Mouse (Mus musculus): Measurements from ENCODE around the gene 1700019A02Rik. TPM values are rescaled to one million over a fixed set of nuclear protein-coding genes. Genes with fewer than 3 reads are reported as not detected.

1700019A02Rik gene
- polyA plus RNA-seq, 2 experiments, result not detected

GRCm38 (mm10) chr1:53203902-53204301 is 16.5 kb upstream of the 1700019A02Rik start:
- TF ChIP-seq CTCF (IDR thresholded peaks at IDR 0.05; ENCODE audit: low read depth), result no peak
- Histone ChIP-seq H3K4me1 (replicated peaks; ENCODE audit: control insufficient read depth in 2 of 2, insufficient read depth in 2 of 2, low read length in 1 of 2) (no peaks in the 10 kb centered on the region), H3K36me3 (replicated peaks; ENCODE audit: control insufficient read depth, insufficient read depth, low read depth) (no peaks in the 10 kb centered on the region), H3K4me3 (ENCODE audit: insufficient read depth in 1 of 2, low read depth in 2 of 2, low read length in 2 of 2) (no peak overlapping the region), H3K27me3 (ENCODE audit: control insufficient read depth, insufficient read depth, low read length) (no peaks in the 10 kb centered on the region), H3K27ac (no peak overlapping the region), H3K9ac (replicated peaks) (no peak overlapping the region), H3K9me3 (ENCODE audit: control insufficient read depth, low read length) (no peaks in the 10 kb centered on the region), H3K4me2 (ENCODE audit: low read depth) (no peak overlapping the region)
- WGBS (ENCODE audit: insufficient replicate concordance), result 78% methylated on average over 2 of the region's 2 CpGs
- no peak for ATAC-seq (ENCODE audit: insufficient read depth)
- DNase-seq (ENCODE audit: low read depth in 3 of 3, low spot score in 3 of 3), result no peak

- ATAC-seq (ENCODE audit: insufficient read depth) (no peak), DNase-seq (ENCODE audit: low read depth in 3 of 3, low spot score in 3 of 3) (no peak)
- Histone ChIP-seq H3K9me3 (ENCODE audit: control insufficient read depth, low read length) (no peaks in the 10 kb centered on the region), H3K27me3 (ENCODE audit: control insufficient read depth, insufficient read depth, low read length) (no peaks in the 10 kb centered on the region), H3K36me3 (replicated peaks; ENCODE audit: control insufficient read depth, insufficient read depth, low read depth) (no peaks in the 10 kb centered on the region), H3K27ac (no peak overlapping the region), H3K4me3 (ENCODE audit: insufficient read depth in 1 of 2, low read depth in 2 of 2, low read length in 2 of 2) (no peak overlapping the region), H3K4me1 (replicated peaks; ENCODE audit: control insufficient read depth in 2 of 2, insufficient read depth in 2 of 2, low read length in 1 of 2) (no peaks in the 10 kb centered on the region), H3K4me2 (ENCODE audit: low read depth) (no peak overlapping the region), H3K9ac (replicated peaks) (no peak overlapping the region)
- TF ChIP-seq CTCF (IDR thresholded peaks at IDR 0.05; ENCODE audit: low read depth) (no peak), EP300 (IDR thresholded peaks at IDR 0.05; ENCODE audit: low read depth) (no peak)
- WGBS (ENCODE audit: insufficient replicate concordance), result 72% methylated on average over 2 of the region's 2 CpGs
Measured at GRCm38 (mm10) chr1:53201630-53202199, 14.3 kb upstream of the 1700019A02Rik start.

GRCm38 (mm10) chr1:53194536-53194935 is 7.1 kb upstream of the 1700019A02Rik start:
- Histone ChIP-seq H3K4me2 (ENCODE audit: low read depth) (no peak overlapping the region), H3K9me3 (ENCODE audit: control insufficient read depth, low read length) (no peaks in the 10 kb centered on the region), H3K36me3 (replicated peaks; ENCODE audit: control insufficient read depth, insufficient read depth, low read depth) (no peaks in the 10 kb centered on the region), H3K27ac (no peak overlapping the region), H3K27me3 (ENCODE audit: control insufficient read depth, insufficient read depth, low read length) (no peaks in the 10 kb centered on the region), H3K4me3 (ENCODE audit: insufficient read depth in 1 of 2, low read depth in 2 of 2, low read length in 2 of 2) (no peak overlapping the region), H3K9ac (replicated peaks) (no peak overlapping the region), H3K4me1 (replicated peaks; ENCODE audit: control insufficient read depth in 2 of 2, insufficient read depth in 2 of 2, low read length in 1 of 2) (no peaks in the 10 kb centered on the region; a peak in 1 of 4 replicates)
- WGBS (ENCODE audit: insufficient replicate concordance), result 48% methylated on average over 3 of the region's 3 CpGs
- no peak for DNase-seq (ENCODE audit: low read depth in 3 of 3, low spot score in 3 of 3)
- no peak for ATAC-seq (ENCODE audit: insufficient read depth)
- TF ChIP-seq EP300 (IDR thresholded peaks at IDR 0.05; ENCODE audit: low read depth) (no peak), CTCF (IDR thresholded peaks at IDR 0.05; ENCODE audit: low read depth) (no peak)

DNA sequence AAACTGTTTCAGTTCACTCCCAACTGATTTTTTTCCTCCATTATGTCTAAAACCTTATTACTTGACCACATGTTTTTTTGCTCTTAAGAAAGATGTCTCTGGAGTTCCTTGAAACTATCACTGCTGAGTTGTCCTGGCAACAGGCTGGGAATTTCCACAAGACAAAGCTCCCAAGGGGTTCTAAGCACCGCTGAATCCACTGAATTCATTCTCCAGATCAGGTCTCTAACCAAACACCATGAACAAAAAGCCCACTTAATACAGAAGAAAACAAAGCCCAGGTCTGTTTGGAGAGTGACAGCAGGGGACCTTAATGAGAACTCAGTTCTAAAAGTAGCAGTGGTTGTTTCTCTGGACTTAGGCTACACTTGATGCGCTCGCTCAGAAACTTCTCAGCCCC is 3.8 kb upstream of the 1700019A02Rik start:
- Histone ChIP-seq H3K27me3 (ENCODE audit: control insufficient read depth, insufficient read depth, low read length) (no peaks in the 10 kb centered on the region), H3K9ac (replicated peaks) (no peak overlapping the region), H3K36me3 (replicated peaks; ENCODE audit: control insufficient read depth, insufficient read depth, low read depth) (no peaks in the 10 kb centered on the region), H3K4me3 (ENCODE audit: insufficient read depth in 1 of 2, low read depth in 2 of 2, low read length in 2 of 2) (no peak overlapping the region), H3K27ac (no peak overlapping the region), H3K4me2 (ENCODE audit: low read depth) (no peak overlapping the region), H3K9me3 (ENCODE audit: control insufficient read depth, low read length) (no peaks in the 10 kb centered on the region), H3K4me1 (replicated peaks; ENCODE audit: control insufficient read depth in 2 of 2, insufficient read depth in 2 of 2, low read length in 1 of 2) (no peaks in the 10 kb centered on the region; a peak in 1 of 4 replicates)
- WGBS (ENCODE audit: insufficient replicate concordance), result 85% methylated on average over 3 of the region's 3 CpGs
- TF ChIP-seq EP300 (IDR thresholded peaks at IDR 0.05; ENCODE audit: low read depth) (no peak), CTCF (IDR thresholded peaks at IDR 0.05; ENCODE audit: low read depth) (no peak)
- ATAC-seq (ENCODE audit: insufficient read depth) (no peak), DNase-seq (ENCODE audit: low read depth in 3 of 3, low spot score in 3 of 3) (no peak)

- DNase-seq (ENCODE audit: low read depth in 3 of 3, low spot score in 3 of 3) (no peak), ATAC-seq (ENCODE audit: insufficient read depth) (no peak)
- Histone ChIP-seq H3K27ac (no peak overlapping the region), H3K4me3 (ENCODE audit: insufficient read depth in 1 of 2, low read depth in 2 of 2, low read length in 2 of 2) (no peak overlapping the region), H3K9ac (replicated peaks) (no peak overlapping the region), H3K4me2 (ENCODE audit: low read depth) (no peak overlapping the region), H3K36me3 (replicated peaks; ENCODE audit: control insufficient read depth, insufficient read depth, low read depth) (no peaks in the 10 kb centered on the region), H3K27me3 (ENCODE audit: control insufficient read depth, insufficient read depth, low read length) (no peaks in the 10 kb centered on the region), H3K4me1 (replicated peaks; ENCODE audit: control insufficient read depth in 2 of 2, insufficient read depth in 2 of 2, low read length in 1 of 2) (no peaks in the 10 kb centered on the region; a peak in 1 of 4 replicates), H3K9me3 (ENCODE audit: control insufficient read depth, low read length) (no peaks in the 10 kb centered on the region)
- 64% methylated on average over 3 of the region's 3 CpGs for WGBS (ENCODE audit: insufficient replicate concordance)
- TF ChIP-seq EP300 (IDR thresholded peaks at IDR 0.05; ENCODE audit: low read depth) (no peak), CTCF (IDR thresholded peaks at IDR 0.05; ENCODE audit: low read depth) (no peak)
Measured at GRCm38 (mm10) chr1:53189620-53190019, 2.2 kb upstream of the 1700019A02Rik start.

Measured in liver, embryonic 14.5 days (tissue).